Mouse (Mus musculus) kidney, embryonic 16.5 days (tissue): ENCODE measurements around the gene 1700003E16Rik. TPM values are rescaled to one million over a fixed set of nuclear protein-coding genes. Genes with fewer than 3 reads are reported as not detected.
"Not testable (repeated sequence)": the region's sequence is repeated elsewhere in the genome, so short reads cannot be mapped to it uniquely, and the experiment has no call there.

Experiments
- ATAC-seq: fragments of 200-750 bp; cut with Nextera tagmentation; 2 replicates; pipeline ENCODE4 v1.8.0; 2017; ENCODE audit warnings: moderate TSS enrichment; ENCODE audit not compliant: low FRiP score, low TSS enrichment
- H3K27ac ChIP-seq: fragments of 300-500 bp; sonication (generic); 2 replicates; pipeline ENCODE4 v1.5.1; 2014; ENCODE audit warnings: low read length
- H3K27me3 ChIP-seq: fragments of 300-500 bp; sonication (generic); 2 replicates; pipeline ENCODE4 v1.6.1; 2014; ENCODE audit warnings: low read length, control low read depth, mixed read lengths; ENCODE audit not compliant: insufficient read depth
- H3K36me3 ChIP-seq: fragments of 300-500 bp; sonication (generic); 2 replicates; pipeline ENCODE4 v1.6.1; 2014; ENCODE audit warnings: low read length, control low read depth, mixed read lengths; ENCODE audit not compliant: insufficient read depth
- H3K4me1 ChIP-seq: fragments of 300-500 bp; sonication (generic); 2 replicates; pipeline ENCODE4 v1.6.1; 2014; ENCODE audit warnings: low read length, control low read depth, mixed read lengths; ENCODE audit not compliant: insufficient read depth
- H3K4me2 ChIP-seq: fragments of 300-500 bp; sonication (generic); replicated peaks from 2 replicates; pipeline ENCODE4 v1.6.1; 2014; ENCODE audit warnings: low read depth, low read length
- H3K4me3 ChIP-seq: fragments of 300-500 bp; sonication (generic); 2 replicates; pipeline ENCODE4 v1.5.1; 2014; ENCODE audit warnings: mild to moderate bottlenecking, low read length
- H3K9ac ChIP-seq: fragments of 300-500 bp; sonication (generic); replicated peaks from 2 replicates; pipeline ENCODE4 v1.6.1; 2014; ENCODE audit warnings: low read length
- H3K9me3 ChIP-seq: fragments of 300-500 bp; sonication (generic); 2 replicates; pipeline ENCODE4 v1.6.1; 2016; ENCODE audit warnings: low read length, control low read depth
- WGBS: fragments of 180-500 bp; shearing (Covaris S2); extraction: QIAGEN DNeasy Blood & Tissue Kit; methylation state at CpG from one replicate; pipeline ENCODE4 v1.1.7; 2014; 5-methylcytosine and 5-hydroxymethylcytosine counted together
- polyA plus RNA-seq: library from polyadenylated mRNA; unstranded; fragments of >200 nt; fragmentation: Nextera tagmentation; extraction: Ambion mirVana; gene quantifications from 2 replicates; pipeline ENCODE4 v1.2.1, GENCODE M21; 2015

1700003E16Rik gene
- polyA plus RNA-seq, 1 experiment from 2014 or later: 2.6 TPM

- Histone ChIP-seq H3K9ac (no peak overlapping the region), H3K4me3 (no peak overlapping the region), H3K4me2 (no peak overlapping the region), H3K4me1 (peaks cover 16% of the 10 kb centered on the region), H3K9me3 (no peaks in the 10 kb centered on the region), H3K27me3 (no peaks in the 10 kb centered on the region; the same call in 1 of the 2 replicates), H3K36me3 (peaks cover 31% of the 10 kb centered on the region), H3K27ac (no peak overlapping the region)
- ATAC-seq: no peak
- 86% methylated on average over 12 of the region's 12 CpGs for WGBS
Observed at GRCm38 (mm10) chr6:83153038-83153437, 3.2 kb upstream of the 1700003E16Rik start.

GRCm38 (mm10) chr6:83153485-83153884 is 2.7 kb upstream of the 1700003E16Rik start:
- 69% methylated on average over 5 of the region's 5 CpGs for WGBS
- Histone ChIP-seq H3K9me3 (no peaks in the 10 kb centered on the region), H3K9ac (no peak overlapping the region), H3K36me3 (peaks cover 30% of the 10 kb centered on the region), H3K27ac (no peak overlapping the region), H3K27me3 (no peaks in the 10 kb centered on the region; the same call in 1 of the 2 replicates), H3K4me1 (peaks cover 16% of the 10 kb centered on the region), H3K4me3 (no peak overlapping the region), H3K4me2 (no peak overlapping the region)
- ATAC-seq: no peak

GRCm38 (mm10) chr6:83155552-83156238 is 509 bp upstream of the 1700003E16Rik start:
- H3K4me2 ChIP-seq: peak overlapping the region; percentile 92
- H3K4me1 ChIP-seq: peaks cover 16% of the 10 kb centered on the region
- WGBS: 7% methylated on average over 23 of the region's 23 CpGs
- H3K36me3 ChIP-seq: peaks cover 14% of the 10 kb centered on the region; the same call in 1 of the 2 replicates
- peak overlapping the region; percentile 58 for H3K9ac ChIP-seq
- peak; percentile 1 for ATAC-seq
- peak overlapping the region; percentile 62 for H3K4me3 ChIP-seq
- H3K27ac ChIP-seq: no peak overlapping the region
- no peaks in the 10 kb centered on the region for H3K9me3 ChIP-seq
- peaks cover 5% of the 10 kb centered on the region for H3K27me3 ChIP-seq

- H3K9ac ChIP-seq, H3K27ac ChIP-seq, H3K36me3 ChIP-seq, H3K4me3 ChIP-seq, ATAC-seq, H3K9me3 ChIP-seq, H3K4me2 ChIP-seq: not testable (repeated sequence)
- 31% methylated on average over 3 of the region's 3 CpGs for WGBS
- Histone ChIP-seq H3K27me3 (peaks cover 24% of the 10 kb centered on the region), H3K4me1 (peaks cover 31% of the 10 kb centered on the region)
Observed at GRCm38 (mm10) chr6:83159456-83159855, 3.3 kb downstream of the 1700003E16Rik start.

- no peak overlapping the region for H3K27ac ChIP-seq
- H3K9ac ChIP-seq: peak overlapping the region; percentile 53
- no peaks in the 10 kb centered on the region for H3K36me3 ChIP-seq
- peak overlapping the region; percentile 48 for H3K4me3 ChIP-seq
- WGBS: 7% methylated on average over 19 of the region's 19 CpGs
- peaks cover 24% of the 10 kb centered on the region for H3K27me3 ChIP-seq
- ATAC-seq: no peak
- H3K4me2 ChIP-seq: peak overlapping the region; percentile 85
- H3K4me1 ChIP-seq: peaks cover 23% of the 10 kb centered on the region
- no peaks in the 10 kb centered on the region for H3K9me3 ChIP-seq
Observed at GRCm38 (mm10) chr6:83161442-83161841, 5.2 kb downstream of the 1700003E16Rik start.

- Histone ChIP-seq H3K4me1 (peaks cover 26% of the 10 kb centered on the region), H3K27ac (no peak overlapping the region), H3K27me3 (peaks cover 24% of the 10 kb centered on the region), H3K9me3 (no peaks in the 10 kb centered on the region), H3K36me3 (no peaks in the 10 kb centered on the region), H3K4me3 (peak overlapping the region; percentile 48), H3K9ac (peak overlapping the region; percentile 53), H3K4me2 (peak overlapping the region; percentile 85)
- under 1% methylated on average over 49 of the region's 49 CpGs for WGBS
- ATAC-seq: peak; percentile 42; the same call in 1 of the 2 replicates
Observed at GRCm38 (mm10) chr6:83161921-83162641, 5.9 kb downstream of the 1700003E16Rik start.

- peak overlapping the region; percentile 85 for H3K4me2 ChIP-seq
- no peak overlapping the region for H3K27ac ChIP-seq
- under 1% methylated on average over 8 of the region's 8 CpGs for WGBS
- H3K36me3 ChIP-seq: no peaks in the 10 kb centered on the region
- peak overlapping the region; percentile 53 for H3K9ac ChIP-seq
- H3K4me1 ChIP-seq: peaks cover 30% of the 10 kb centered on the region
- no peak for ATAC-seq
- H3K4me3 ChIP-seq: peak overlapping the region; percentile 48
- H3K9me3 ChIP-seq: no peaks in the 10 kb centered on the region
- peaks cover 24% of the 10 kb centered on the region for H3K27me3 ChIP-seq
Observed at GRCm38 (mm10) chr6:83162701-83163100, 6.5 kb downstream of the 1700003E16Rik start.

GRCm38 (mm10) chr6:83165026-83165606 is 8.9 kb downstream of the 1700003E16Rik start:
- Histone ChIP-seq H3K27me3 (peaks cover 24% of the 10 kb centered on the region), H3K9ac (peak overlapping the region; percentile 93), H3K4me3 (peak overlapping the region; percentile 89), H3K4me1 (peaks cover 36% of the 10 kb centered on the region), H3K36me3 (no peaks in the 10 kb centered on the region), H3K4me2 (peak overlapping the region; percentile 80), H3K9me3 (no peaks in the 10 kb centered on the region), H3K27ac (peak overlapping the region; percentile 64)
- 4% methylated on average over 6 of the region's 6 CpGs for WGBS
- no peak; the same call in 1 of the 2 replicates for ATAC-seq

- under 1% methylated on average over 49 of the region's 58 CpGs for WGBS
- peak; percentile 82 for ATAC-seq
- Histone ChIP-seq H3K4me2 (peak within 1 kb of the TSS; percentile 80), H3K27me3 (peaks cover 19% of the 10 kb centered on the region), H3K4me3 (peak within 1 kb of the TSS; percentile 89), H3K36me3 (no peaks in the 10 kb centered on the region), H3K4me1 (peaks cover 37% of the 10 kb centered on the region), H3K9me3 (no peaks in the 10 kb centered on the region), H3K27ac (peak within 1 kb of the TSS; percentile 84), H3K9ac (peak within 1 kb of the TSS; percentile 93)
Observed at GRCm38 (mm10) chr6:83165607-83166242, 9.5 kb downstream of the 1700003E16Rik start, which contains the start of gene Dctn1. TSS of gene Dctn1 (plus strand) at chr6:83165920.
